8 mouse cellular contexts compared by ENCODE assay signal in genomic region chr16:37676024-37676676, GRCm38 (mm10). TPM values are rescaled to one million over a fixed set of nuclear protein-coding genes. Genes with fewer than 3 reads are reported as not detected.
DNase-seq lines count a peak whose midpoint lies in the region; ATAC-seq and TF ChIP-seq lines count a peak whose summit lies in the region.

No protein-coding gene starts in this region.

- no peaks in the 10 kb centered on the region for H3K27me3 ChIP-seq in CH12.LX (replicated peaks)
- H3K27me3 ChIP-seq in Patski = no peaks in the 10 kb centered on the region
- H3K27me3 ChIP-seq in embryonic facial prominence, embryonic 14.5 days (replicated peaks; ENCODE audit: control insufficient read depth, insufficient read depth, low read length) = no peaks in the 10 kb centered on the region
- no peaks in the 10 kb centered on the region for H3K27me3 ChIP-seq in kidney, embryonic 14.5 days (ENCODE audit: control insufficient read depth, insufficient read depth, low read length)
- H3K27me3 ChIP-seq in midbrain, embryonic 10.5 days (ENCODE audit: low read depth, poor library complexity, severe bottlenecking) = no peaks in the 10 kb centered on the region

- no peak for TF ChIP-seq POLR2A in CH12.LX (IDR thresholded peaks at IDR 0.05; ENCODE audit: low read depth, low read length)

- no peak for TF ChIP-seq EP300 in CH12.LX (IDR thresholded peaks at IDR 0.05; ENCODE audit: low read length)

- peak overlapping the region; percentile 12; the same call in 1 of the 2 replicates for H3K4me2 ChIP-seq in CH12.LX (ENCODE audit: insufficient read depth, low read depth, poor library complexity, severe bottlenecking)
- H3K4me2 ChIP-seq in embryonic facial prominence, embryonic 14.5 days (ENCODE audit: low read depth, low read length) = peak overlapping the region; percentile 32; the same call in 1 of the 2 replicates
- peak overlapping the region; percentile 32; the same call in 1 of the 2 replicates for H3K4me2 ChIP-seq in kidney, embryonic 14.5 days (replicated peaks; ENCODE audit: low read depth, low read length)

- TF ChIP-seq RAD21 in CH12.LX (IDR thresholded peaks at IDR 0.05; ENCODE audit: low read depth, low read length) = no peak

- DNase-seq in CH12.LX (ENCODE audit: extremely low read depth) = no peak
- DNase-seq in Patski (ENCODE audit: low read depth, low spot score) = peak; percentile 41
- no peak for DNase-seq in embryonic facial prominence, embryonic 14.5 days (ENCODE audit: low spot score)
- DNase-seq in midbrain, embryonic 10.5 days (ENCODE audit: low spot score) = no peak
- DNase-seq in testis, postnatal 14 days (ENCODE audit: low spot score) = no peak
- no peak for DNase-seq in urinary bladder, adult 18-20 months (ENCODE audit: low spot score in 2 of 2)
- DNase-seq in urinary bladder, postnatal 25 days (ENCODE audit: low spot score) = no peak

- peaks cover 3 to 5% of the 10 kb centered on the region in 2 experiments; a peak in 2 of 4 replicates for H3K4me1 ChIP-seq in CH12.LX (ENCODE audit: control insufficient read depth in 1 of 2, insufficient read depth in 2 of 2)
- 0 out of 2 replicates have a peak, but pooled peaks cover 3% of the 10 kb centered on the region for H3K4me1 ChIP-seq in embryonic facial prominence, embryonic 14.5 days (ENCODE audit: control insufficient read depth, insufficient read depth, low read length)
- H3K4me1 ChIP-seq in kidney, embryonic 14.5 days (ENCODE audit: control insufficient read depth, insufficient read depth, low read length) = peaks cover 17% of the 10 kb centered on the region; the same call in 1 of the 2 replicates
- peaks cover 25% of the 10 kb centered on the region for H3K4me1 ChIP-seq in midbrain, embryonic 10.5 days

- TF ChIP-seq CTCF in CH12.LX (conservative IDR thresholded peaks at IDR 0.05 in 1 of 2, IDR thresholded peaks at IDR 0.05 in 1 of 2; ENCODE audit: low read depth in 2 of 2, low read length in 2 of 2) (no peak), Patski (IDR thresholded peaks at IDR 0.05) (no peak)

- in situ Hi-C loops in CH12.LX (cut with MboI; ENCODE audit: low pct_ligation_motif_present, low pct_unique_long_range_greater_than_20kb, low sequenced_read_pairs) (loop anchor here (25.0 kb wide), 2 partner anchors 536 to 564 kb away; no protein-coding TSS in a partner anchor), Patski (cut with MboI; ENCODE audit: low pct_unique_long_range_greater_than_20kb) (loop anchor here (5.0 to 10.0 kb wide), 2 partner anchors 384 to 581 kb away; no protein-coding TSS in a partner anchor)

- ATAC-seq in Patski = peak; percentile 88
- ATAC-seq in embryonic facial prominence, embryonic 14.5 days (ENCODE audit: low read depth) = no peak
- ATAC-seq in kidney, embryonic 14.5 days (ENCODE audit: low FRiP score, low TSS enrichment) = peak; percentile 77

- no peak overlapping the region for H3K27ac ChIP-seq in CH12.LX (ENCODE audit: insufficient read depth, low read depth)
- no peak overlapping the region for H3K27ac ChIP-seq in embryonic facial prominence, embryonic 14.5 days (replicated peaks; ENCODE audit: low read depth, low read length)
- no peak overlapping the region for H3K27ac ChIP-seq in kidney, embryonic 14.5 days (ENCODE audit: low read depth, low read length)
- peak overlapping the region; percentile 19 for H3K27ac ChIP-seq in midbrain, embryonic 10.5 days (replicated peaks)

- no peaks in the 10 kb centered on the region for H3K79me2 ChIP-seq in CH12.LX (replicated peaks; ENCODE audit: control insufficient read depth, extremely low read depth, insufficient read depth, poor library complexity, severe bottlenecking)

- 45% methylated on average over 17 of the region's 17 CpGs for WGBS in embryonic facial prominence, embryonic 14.5 days
- WGBS in kidney, embryonic 14.5 days = 29% methylated on average over 17 of the region's 17 CpGs
- 57% methylated on average over 17 of the region's 17 CpGs for WGBS in midbrain, embryonic 10.5 days

- no peak overlapping the region for H3K9ac ChIP-seq in CH12.LX (ENCODE audit: insufficient read depth, low read depth)
- 0 out of 2 replicates have a peak overlapping the region, but pooled peaks have one; percentile 19 for H3K9ac ChIP-seq in embryonic facial prominence, embryonic 14.5 days (ENCODE audit: low read depth, low read length)
- no peak overlapping the region for H3K9ac ChIP-seq in kidney, embryonic 14.5 days (ENCODE audit: low read depth, low read length)

- H3K4me3 ChIP-seq in CH12.LX (replicated peaks in 1 of 3; ENCODE audit: low read depth in 2 of 3, low read length in 2 of 3, poor library complexity in 1 of 3) = no peak overlapping the region
- H3K4me3 ChIP-seq in embryonic facial prominence, embryonic 14.5 days (ENCODE audit: low read depth, low read length) = no peak overlapping the region
- H3K4me3 ChIP-seq in kidney, embryonic 14.5 days (ENCODE audit: low read length) = peak overlapping the region; percentile 12; the same call in 1 of the 2 replicates
- H3K4me3 ChIP-seq in midbrain, embryonic 10.5 days = 0 out of 2 replicates have a peak overlapping the region, but pooled peaks have one; percentile 2

- POLR2A ChIA-PET in Patski (lab: Charles Lee) = no interaction called here

- CTCF ChIA-PET in Patski (lab: Charles Lee) = interaction anchor here (0.7 to 1.0 kb wide), 2 partner anchors 9 to 172 kb away, joined by 3 read pairs; no protein-coding TSS in a partner anchor

- H3K9me3 ChIP-seq in CH12.LX (replicated peaks; ENCODE audit: low read length) = peaks cover 8% of the 10 kb centered on the region
- no peaks in the 10 kb centered on the region for H3K9me3 ChIP-seq in embryonic facial prominence, embryonic 14.5 days (ENCODE audit: control insufficient read depth, low read length)
- no peaks in the 10 kb centered on the region; the same call in 1 of the 2 replicates for H3K9me3 ChIP-seq in kidney, embryonic 14.5 days (ENCODE audit: control insufficient read depth, low read length)
- H3K9me3 ChIP-seq in midbrain, embryonic 10.5 days (replicated peaks) = peaks cover 8% of the 10 kb centered on the region; the same call in 1 of the 2 replicates

- H3K36me3 ChIP-seq in CH12.LX (replicated peaks in 1 of 2; ENCODE audit: control insufficient read depth in 1 of 2, insufficient read depth in 1 of 2, low read length in 1 of 2) = no peaks in the 10 kb centered on the region
- no peaks in the 10 kb centered on the region for H3K36me3 ChIP-seq in embryonic facial prominence, embryonic 14.5 days (ENCODE audit: control insufficient read depth, insufficient read depth, low read length)
- H3K36me3 ChIP-seq in kidney, embryonic 14.5 days (ENCODE audit: control insufficient read depth, insufficient read depth, low read length) = no peaks in the 10 kb centered on the region
- H3K36me3 ChIP-seq in midbrain, embryonic 10.5 days = no peaks in the 10 kb centered on the region

- dilution Hi-C loops in CH12.LX (cut with MboI; ENCODE audit: extremely low pct_ligation_motif_present, extremely low pct_unique_long_range_greater_than_20kb, low sequenced_read_pairs) = no loop called here

TF ChIP-seq in CH12.LX, 34 proteins besides CTCF, POLR2A, EP300 and RAD21:
- TF ChIP-seq TBP (conservative IDR thresholded peaks at IDR 0.05; ENCODE audit: low read depth, low read length) (no peak), BHLHE40 (IDR thresholded peaks at IDR 0.05; ENCODE audit: low read depth, low read length) (no peak), ELF1 (IDR thresholded peaks at IDR 0.05; ENCODE audit: low read depth, low read length) (no peak), GABPA (IDR thresholded peaks at IDR 0.05; ENCODE audit: insufficient replicate concordance, low read depth, low read length) (no peak), JUN (IDR thresholded peaks at IDR 0.05; ENCODE audit: insufficient read depth, low read depth, low read length) (no peak), MAFK (IDR thresholded peaks at IDR 0.05; ENCODE audit: insufficient replicate concordance, low read length) (no peak)

RNA-seq across cellular contexts. Expression of gene Ndufb4, which starts 21.9 kb away (rescaled TPM):
- total RNA-seq in CH12.LX (2012; rRNA removed) = 70.7 and 72.3 TPM in 2 replicates
- total RNA-seq in CH12.LX (2014; rRNA removed) = 97.4 and 102 TPM in 2 replicates
- 51.8 and 54.2 TPM in 2 replicates for polyA plus RNA-seq in CH12.LX (2012; ENCODE audit: insufficient read length, low read depth)
- polyA plus RNA-seq in Patski (2021) = 32.2 TPM
- 53.0 and 74.3 TPM in 2 replicates for polyA plus RNA-seq in embryonic facial prominence, embryonic 14.5 days (2014; fragmentation: Nextera tagmentation; extraction: Ambion mirVana)
- polyA plus RNA-seq in kidney, embryonic 14.5 days (2014; fragmentation: Nextera tagmentation; extraction: Ambion mirVana) = 58.1 and 71.9 TPM in 2 replicates
- 46.2 and 50.9 TPM in 2 replicates for polyA plus RNA-seq in midbrain, embryonic 10.5 days (2016; fragmentation: Nextera tagmentation; extraction: Ambion mirVana)

Comparison
In these comparisons a context has a peak if more than half of its experiments do, and no peak if none do; other contexts are left out.
1. H3K4me3 ChIP-seq: peak in kidney, embryonic 14.5 days (single experiment) and midbrain, embryonic 10.5 days (single experiment); none in CH12.LX (0 of 3) and embryonic facial prominence, embryonic 14.5 days (single experiment).
2. Peak in every context shown above with its lines, with median percentiles within 50 percentile points of each other: H3K4me2 ChIP-seq.